ENCODE assay signal across 7 mouse cellular contexts in genomic region chr15:91736791-91737533, GRCm38 (mm10).
DNase-seq lines count a peak whose midpoint lies in the region; ATAC-seq and TF ChIP-seq lines count a peak whose summit lies in the region.

No protein-coding gene starts in this region.

- DNase-seq in layer of hippocampus, adult 11-12 months (ENCODE audit: low spot score) = peak; percentile 32
- no peak for DNase-seq in layer of hippocampus, postnatal 36 days
- peak; percentile 60 for DNase-seq in ES-CJ7 (ENCODE audit: low read depth, low spot score)
- DNase-seq in adrenal gland, adult 2 months = peak; percentile 50
- peak; percentile 40 for DNase-seq in embryonic facial prominence, embryonic 14.5 days (ENCODE audit: low spot score)
- peak; percentile 3 to 13 (median 7) for DNase-seq in liver, embryonic 14.5 days (ENCODE audit: low read depth in 3 of 3, low spot score in 3 of 3)
- DNase-seq in splenic B cell, adult 2 months (ENCODE audit: low read depth, low spot score) = peak; percentile 75

- TF ChIP-seq EP300 in liver, embryonic 14.5 days (IDR thresholded peaks at IDR 0.05; ENCODE audit: low read depth) = no peak

- WGBS in embryonic facial prominence, embryonic 14.5 days = 42% methylated on average over 15 of the region's 15 CpGs
- 36% methylated on average over 15 of the region's 15 CpGs for WGBS in liver, embryonic 14.5 days (ENCODE audit: insufficient replicate concordance)

- peaks cover 3% of the 10 kb centered on the region; the same call in 1 of the 2 replicates for H3K36me3 ChIP-seq in embryonic facial prominence, embryonic 14.5 days (ENCODE audit: control insufficient read depth, insufficient read depth, low read length)
- no peaks in the 10 kb centered on the region for H3K36me3 ChIP-seq in liver, embryonic 14.5 days (replicated peaks; ENCODE audit: control insufficient read depth, insufficient read depth, low read depth)
- peaks cover 39% of the 10 kb centered on the region for H3K36me3 ChIP-seq in splenic B cell, adult 2 months (ENCODE audit: control insufficient read depth, insufficient read depth, low read length, poor library complexity, severe bottlenecking)

- no peak overlapping the region for H3K27ac ChIP-seq in embryonic facial prominence, embryonic 14.5 days (replicated peaks; ENCODE audit: low read depth, low read length)
- no peak overlapping the region for H3K27ac ChIP-seq in liver, embryonic 14.5 days

- H3K4me1 ChIP-seq in embryonic facial prominence, embryonic 14.5 days (ENCODE audit: control insufficient read depth, insufficient read depth, low read length) = no peaks in the 10 kb centered on the region
- no peaks in the 10 kb centered on the region for H3K4me1 ChIP-seq in liver, embryonic 14.5 days (replicated peaks; ENCODE audit: control insufficient read depth in 2 of 2, insufficient read depth in 2 of 2, low read length in 1 of 2)

- H3K4me2 ChIP-seq in embryonic facial prominence, embryonic 14.5 days (ENCODE audit: low read depth, low read length) = no peak overlapping the region
- H3K4me2 ChIP-seq in liver, embryonic 14.5 days (ENCODE audit: low read depth) = no peak overlapping the region

- H3K9ac ChIP-seq in embryonic facial prominence, embryonic 14.5 days (ENCODE audit: low read depth, low read length) = no peak overlapping the region
- no peak overlapping the region for H3K9ac ChIP-seq in liver, embryonic 14.5 days (replicated peaks)

- ATAC-seq in embryonic facial prominence, embryonic 14.5 days (ENCODE audit: low read depth) = no peak
- ATAC-seq in liver, embryonic 14.5 days (ENCODE audit: insufficient read depth) = no peak

- peak; percentile 77 for TF ChIP-seq CTCF in liver, embryonic 14.5 days (IDR thresholded peaks at IDR 0.05; ENCODE audit: low read depth)

- no peak overlapping the region for H3K4me3 ChIP-seq in embryonic facial prominence, embryonic 14.5 days (ENCODE audit: low read depth, low read length)
- no peak overlapping the region for H3K4me3 ChIP-seq in liver, embryonic 14.5 days (ENCODE audit: insufficient read depth in 1 of 2, low read depth in 2 of 2, low read length in 2 of 2)

- H3K9me3 ChIP-seq in embryonic facial prominence, embryonic 14.5 days (ENCODE audit: control insufficient read depth, low read length) = no peaks in the 10 kb centered on the region
- no peaks in the 10 kb centered on the region for H3K9me3 ChIP-seq in liver, embryonic 14.5 days (ENCODE audit: control insufficient read depth, low read length)

- no peaks in the 10 kb centered on the region for H3K27me3 ChIP-seq in embryonic facial prominence, embryonic 14.5 days (replicated peaks; ENCODE audit: control insufficient read depth, insufficient read depth, low read length)
- no peaks in the 10 kb centered on the region for H3K27me3 ChIP-seq in liver, embryonic 14.5 days (ENCODE audit: control insufficient read depth, insufficient read depth, low read length)
- H3K27me3 ChIP-seq in splenic B cell, adult 2 months (ENCODE audit: control insufficient read depth, insufficient read depth, low read length, poor library complexity, severe bottlenecking) = no peaks in the 10 kb centered on the region

Comparison
In these comparisons a context has a peak if more than half of its experiments do, and no peak if none do; other contexts are left out.
1. DNase-seq: peak in layer of hippocampus, adult 11-12 months (single experiment), ES-CJ7 (single experiment), adrenal gland, adult 2 months (single experiment), embryonic facial prominence, embryonic 14.5 days (single experiment), liver, embryonic 14.5 days (3 of 3) and splenic B cell, adult 2 months (single experiment); none in layer of hippocampus, postnatal 36 days (0 of 2).